Mouse (Mus musculus): ENCODE measurements around the gene Elmo1.

GRCm38 (mm10) chr13:20138466-20138865 lies 48.1 kb downstream of the Elmo1 start:
- no peak for TF ChIP-seq CTCF (IDR thresholded peaks at IDR 0.05; ENCODE audit: low read depth, low read length)
- TF ChIP-seq GATA1 (IDR thresholded peaks at IDR 0.05; ENCODE audit: borderline replicate concordance, low read length) = no peak
- TF ChIP-seq POLR2AphosphoS5 (IDR thresholded peaks at IDR 0.05; ENCODE audit: insufficient replicate concordance, low read depth, low read length) = no peak
